Mouse (Mus musculus) bone marrow macrophage, adult 2 months (primary cell): ENCODE measurements around the gene Catsperg1.

Experiments
- CTCF ChIP-seq: IDR thresholded peaks from 2 replicates; pipeline ENCODE4 v1.5.1; 2012; ENCODE audit warnings: low read depth, mild to moderate bottlenecking, low read length, moderate library complexity
- POLR2A ChIP-seq: IDR thresholded peaks from 2 replicates; pipeline ENCODE4 v1.6.1; 2012; ENCODE audit warnings: mild to moderate bottlenecking, low read depth, low read length, borderline replicate concordance

- TF ChIP-seq CTCF: no peak
- no peak for TF ChIP-seq POLR2A
Measured at GRCm38 (mm10) chr7:29248261-29248841, 34.5 kb upstream of the Catsperg1 start, which contains the start of gene 2200002D01Rik.
